8 mouse cellular contexts compared by ENCODE assay signal in genomic region chr2:21028605-21029004, GRCm38 (mm10). TPM values are rescaled to one million over a fixed set of nuclear protein-coding genes. Genes with fewer than 3 reads are reported as not detected.
DNase-seq lines count a peak whose midpoint lies in the region; ATAC-seq lines count a peak whose summit lies in the region.

No protein-coding gene starts in this region.

- no peak overlapping the region for H3K4me2 ChIP-seq in embryonic facial prominence, embryonic 14.5 days (ENCODE audit: low read depth, low read length)
- H3K4me2 ChIP-seq in limb, embryonic 15.5 days, result no peak overlapping the region
- H3K4me2 ChIP-seq in midbrain, embryonic 14.5 days (ENCODE audit: low read length), result no peak overlapping the region

- no peak overlapping the region for H3K4me3 ChIP-seq in embryonic facial prominence, embryonic 14.5 days (ENCODE audit: low read depth, low read length)
- H3K4me3 ChIP-seq in embryonic facial prominence, embryonic 10.5 days, result no peak overlapping the region
- no peak overlapping the region for H3K4me3 ChIP-seq in limb, embryonic 15.5 days
- no peak overlapping the region for H3K4me3 ChIP-seq in midbrain, embryonic 14.5 days (replicated peaks; ENCODE audit: low read depth, low read length)

- no peaks in the 10 kb centered on the region for H3K27me3 ChIP-seq in embryonic facial prominence, embryonic 14.5 days (replicated peaks; ENCODE audit: control insufficient read depth, insufficient read depth, low read length)
- H3K27me3 ChIP-seq in embryonic facial prominence, embryonic 10.5 days (replicated peaks; ENCODE audit: low read depth, poor library complexity, severe bottlenecking), result no peaks in the 10 kb centered on the region
- no peaks in the 10 kb centered on the region for H3K27me3 ChIP-seq in limb, embryonic 15.5 days
- H3K27me3 ChIP-seq in midbrain, embryonic 14.5 days (ENCODE audit: control insufficient read depth, insufficient read depth, low read length), result no peaks in the 10 kb centered on the region

- H3K9ac ChIP-seq in embryonic facial prominence, embryonic 14.5 days (ENCODE audit: low read depth, low read length), result no peak overlapping the region
- H3K9ac ChIP-seq in limb, embryonic 15.5 days, result no peak overlapping the region
- no peak overlapping the region for H3K9ac ChIP-seq in midbrain, embryonic 14.5 days (replicated peaks; ENCODE audit: low read length)

- DNase-seq in embryonic facial prominence, embryonic 14.5 days (ENCODE audit: low spot score), result peak; percentile 82
- DNase-seq in embryonic facial prominence, embryonic 10.5 days (ENCODE audit: low spot score), result no peak
- peak; percentile 22 for DNase-seq in urinary bladder, postnatal 14 days (ENCODE audit: low spot score)
- no peak for DNase-seq in urinary bladder, adult 18-20 months (ENCODE audit: low spot score in 2 of 2)
- no peak for DNase-seq in ovary, postnatal 10 days (ENCODE audit: low spot score)
- DNase-seq in midbrain, embryonic 14.5 days, result no peak
- DNase-seq in adrenal gland, postnatal 36 days, result no peak

- peaks cover 8% of the 10 kb centered on the region; the same call in 1 of the 2 replicates for H3K4me1 ChIP-seq in embryonic facial prominence, embryonic 14.5 days (ENCODE audit: control insufficient read depth, insufficient read depth, low read length)
- H3K4me1 ChIP-seq in embryonic facial prominence, embryonic 10.5 days, result peaks cover 10% of the 10 kb centered on the region
- H3K4me1 ChIP-seq in limb, embryonic 15.5 days, result 0 out of 2 replicates have a peak, but pooled peaks cover 9% of the 10 kb centered on the region
- no peaks in the 10 kb centered on the region for H3K4me1 ChIP-seq in midbrain, embryonic 14.5 days (ENCODE audit: control insufficient read depth, insufficient read depth, low read length)

- WGBS in embryonic facial prominence, embryonic 14.5 days, result 9% methylated on average over 2 of the region's 2 CpGs
- 24% methylated on average over 2 of the region's 2 CpGs for WGBS in embryonic facial prominence, embryonic 10.5 days
- WGBS in limb, embryonic 15.5 days, result 25% methylated on average over 2 of the region's 2 CpGs
- 43% methylated on average over 2 of the region's 2 CpGs for WGBS in midbrain, embryonic 14.5 days

- no peaks in the 10 kb centered on the region for H3K9me3 ChIP-seq in embryonic facial prominence, embryonic 14.5 days (ENCODE audit: control insufficient read depth, low read length)
- no peaks in the 10 kb centered on the region for H3K9me3 ChIP-seq in embryonic facial prominence, embryonic 10.5 days
- H3K9me3 ChIP-seq in limb, embryonic 15.5 days, result no peaks in the 10 kb centered on the region
- no peaks in the 10 kb centered on the region for H3K9me3 ChIP-seq in midbrain, embryonic 14.5 days (ENCODE audit: control insufficient read depth, low read length)

- no peaks in the 10 kb centered on the region for H3K36me3 ChIP-seq in embryonic facial prominence, embryonic 14.5 days (ENCODE audit: control insufficient read depth, insufficient read depth, low read length)
- H3K36me3 ChIP-seq in embryonic facial prominence, embryonic 10.5 days (replicated peaks), result no peaks in the 10 kb centered on the region
- no peaks in the 10 kb centered on the region for H3K36me3 ChIP-seq in limb, embryonic 15.5 days
- H3K36me3 ChIP-seq in midbrain, embryonic 14.5 days (ENCODE audit: control insufficient read depth, insufficient read depth, low read length), result no peaks in the 10 kb centered on the region

- 0 out of 2 replicates have a peak, but pooled peaks have one; percentile 63 for ATAC-seq in embryonic facial prominence, embryonic 14.5 days (ENCODE audit: low read depth)
- peak; percentile 77; the same call in 1 of the 2 replicates for ATAC-seq in limb, embryonic 15.5 days (ENCODE audit: insufficient number of reproducible peaks, low FRiP score, low TSS enrichment, low read depth)
- ATAC-seq in midbrain, embryonic 14.5 days (ENCODE audit: low FRiP score, low TSS enrichment), result no peak

- peak overlapping the region; percentile 48 for H3K27ac ChIP-seq in embryonic facial prominence, embryonic 14.5 days (replicated peaks; ENCODE audit: low read depth, low read length)
- no peak overlapping the region; the same call in 1 of the 2 replicates for H3K27ac ChIP-seq in embryonic facial prominence, embryonic 10.5 days (replicated peaks)
- H3K27ac ChIP-seq in limb, embryonic 15.5 days, result 0 out of 2 replicates have a peak overlapping the region, but pooled peaks have one; percentile 33
- no peak overlapping the region for H3K27ac ChIP-seq in midbrain, embryonic 14.5 days (replicated peaks; ENCODE audit: low read depth, low read length)

RNA-seq across cellular contexts. Expression of gene Arhgap21, which starts 59.9 kb away (rescaled TPM):
- 19.1 and 20.3 TPM in 2 replicates for polyA plus RNA-seq in embryonic facial prominence, embryonic 14.5 days (2014; fragmentation: Nextera tagmentation; extraction: Ambion mirVana)
- 15.7 and 23.1 TPM in 2 replicates for polyA plus RNA-seq in embryonic facial prominence, embryonic 10.5 days (2016; fragmentation: Nextera tagmentation; extraction: Ambion mirVana)
- 8.3 and 9.0 TPM in 2 replicates for polyA plus RNA-seq in limb, embryonic 15.5 days (2015; fragmentation: Nextera tagmentation; extraction: Ambion mirVana)
- polyA plus RNA-seq in midbrain, embryonic 14.5 days (2014; fragmentation: Nextera tagmentation; extraction: Ambion mirVana), result 62.7 TPM in 2 replicates
- 10 to 100 TPM; 77.6 to 88.4 TPM for total RNA-seq in adrenal gland, postnatal 36 days (2021)

Comparison
In these comparisons a context has a peak if more than half of its experiments do, and no peak if none do; other contexts are left out.
1. DNase-seq: peak in embryonic facial prominence, embryonic 14.5 days (single experiment) and urinary bladder, postnatal 14 days (single experiment); none in embryonic facial prominence, embryonic 10.5 days (single experiment), urinary bladder, adult 18-20 months (0 of 2), ovary, postnatal 10 days (single experiment), midbrain, embryonic 14.5 days (single experiment) and adrenal gland, postnatal 36 days (0 of 2).
2. H3K27ac ChIP-seq: peak in embryonic facial prominence, embryonic 14.5 days (single experiment) and limb, embryonic 15.5 days (single experiment); none in embryonic facial prominence, embryonic 10.5 days (single experiment) and midbrain, embryonic 14.5 days (single experiment).